Mouse (Mus musculus) testis, adult 2 months (tissue): ENCODE measurements around the gene Pop5.

Experiments
- CTCF ChIP-seq: fragments of 200-500 bp; IDR thresholded peaks from 2 replicates; pipeline ENCODE4 v1.5.1; 2012; ENCODE audit warnings: low read depth, mild to moderate bottlenecking, inconsistent platforms, low read length, moderate library complexity; ENCODE audit not compliant: control insufficient read depth, insufficient read depth, insufficient replicate concordance
- POLR2A ChIP-seq: fragments of 200-500 bp; IDR thresholded peaks from 2 replicates; pipeline ENCODE4 v1.6.1; 2012; ENCODE audit warnings: low read depth, mild to moderate bottlenecking, inconsistent platforms, low read length, moderate library complexity; ENCODE audit not compliant: control insufficient read depth

- no peak for TF ChIP-seq CTCF
- TF ChIP-seq POLR2A, result no peak
These were observed 23.2 kb upstream of the Pop5 start for GRCm38 (mm10) chr5:115212451-115212850.
